8 mouse cellular contexts compared by ENCODE assay signal in the genomic region with DNA sequence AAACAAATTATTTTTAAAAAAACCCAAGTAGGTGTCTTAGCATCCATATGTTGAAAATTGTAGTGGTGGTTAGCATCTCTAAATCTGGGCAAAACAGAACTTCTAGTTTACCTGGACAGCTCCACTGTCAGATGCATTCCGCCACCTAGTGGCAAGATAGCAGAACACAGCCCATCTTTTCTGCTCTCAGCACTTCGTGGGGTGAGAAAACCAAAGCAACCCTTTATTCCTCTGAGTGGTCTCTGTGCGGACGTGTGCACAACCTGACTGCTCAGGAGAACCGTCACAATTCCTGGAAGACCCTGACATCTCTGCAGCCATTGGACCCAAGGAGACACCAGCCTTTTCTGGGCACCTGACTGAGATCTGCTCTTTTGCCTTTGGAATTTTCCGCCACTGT. TPM values are rescaled to one million over a fixed set of nuclear protein-coding genes. Genes with fewer than 3 reads are reported as not detected.
DNase-seq lines count a peak whose midpoint lies in the region; ATAC-seq and TF ChIP-seq lines count a peak whose summit lies in the region.

No protein-coding gene starts in this region.

- H3K4me2 ChIP-seq in intestine, embryonic 14.5 days (ENCODE audit: low read length) = no peak overlapping the region
- H3K4me2 ChIP-seq in intestine, embryonic 16.5 days (ENCODE audit: low read depth, low read length) = no peak overlapping the region
- no peak overlapping the region for H3K4me2 ChIP-seq in hindbrain, postnatal 0 days (ENCODE audit: low read depth, low read length)

- no peak for DNase-seq in intestine, embryonic 14.5 days (ENCODE audit: low spot score)
- DNase-seq in G1E (ENCODE audit: low spot score) = peak; percentile 10
- peak; percentile 31 for DNase-seq in cerebellum, adult 9-11 months
- peak; percentile 84 for DNase-seq in hindbrain, postnatal 0 days (ENCODE audit: low spot score)
- DNase-seq in lung, adult 2 months = no peak
- peak; percentile 83 for DNase-seq in retina, embryonic 14.5 days (ENCODE audit: low spot score)
- DNase-seq in Muller cell, postnatal 12 days (ENCODE audit: inconsistent ontology term) = no peak

- 0 out of 2 replicates have a peak, but pooled peaks cover 15% of the 10 kb centered on the region for H3K36me3 ChIP-seq in intestine, embryonic 14.5 days (ENCODE audit: control insufficient read depth, insufficient read depth, low read length)
- H3K36me3 ChIP-seq in intestine, embryonic 16.5 days (ENCODE audit: control insufficient read depth, insufficient read depth, low read length) = no peaks in the 10 kb centered on the region
- H3K36me3 ChIP-seq in G1E (replicated peaks) = no peaks in the 10 kb centered on the region
- peaks cover 18% of the 10 kb centered on the region; the same call in 1 of the 2 replicates for H3K36me3 ChIP-seq in hindbrain, postnatal 0 days (ENCODE audit: insufficient read depth, low read length)

- 25% methylated on average over 6 of the region's 6 CpGs for WGBS in intestine, embryonic 14.5 days
- WGBS in intestine, embryonic 16.5 days = 26% methylated on average over 6 of the region's 6 CpGs
- WGBS in hindbrain, postnatal 0 days = 34% methylated on average over 6 of the region's 6 CpGs
- 30% methylated on average over 6 of the region's 6 CpGs for WGBS in lung, adult 2 months

- peaks cover 2% of the 10 kb centered on the region; the same call in 1 of the 2 replicates for H3K4me1 ChIP-seq in intestine, embryonic 14.5 days (replicated peaks; ENCODE audit: control insufficient read depth, insufficient read depth, low read length)
- no peaks in the 10 kb centered on the region for H3K4me1 ChIP-seq in intestine, embryonic 16.5 days (ENCODE audit: control insufficient read depth, insufficient read depth, low read length)
- H3K4me1 ChIP-seq in G1E (ENCODE audit: insufficient read depth, low read depth, low read length) = no peaks in the 10 kb centered on the region
- no peaks in the 10 kb centered on the region for H3K4me1 ChIP-seq in hindbrain, postnatal 0 days (ENCODE audit: insufficient read depth, low read length)
- no peaks in the 10 kb centered on the region for H3K4me1 ChIP-seq in lung, adult 2 months (ENCODE audit: control insufficient read depth, insufficient read depth, low read length)

- TF ChIP-seq CTCF in G1E (IDR thresholded peaks at IDR 0.05; ENCODE audit: low read depth, low read length) = peak; percentile 47
- TF ChIP-seq CTCF in hindbrain, postnatal 0 days (IDR thresholded peaks at IDR 0.05; ENCODE audit: low read depth) = peak; percentile 88
- TF ChIP-seq CTCF in lung, adult 2 months (IDR thresholded peaks at IDR 0.05; ENCODE audit: insufficient read depth, low read length) = peak; percentile 75

- no peak for TF ChIP-seq POLR2A in lung, adult 2 months (IDR thresholded peaks at IDR 0.05; ENCODE audit: borderline replicate concordance, extremely low read depth, low read depth, low read length)

- no peak overlapping the region for H3K9ac ChIP-seq in intestine, embryonic 14.5 days (ENCODE audit: low read length)
- H3K9ac ChIP-seq in intestine, embryonic 16.5 days (ENCODE audit: low read depth, low read length) = no peak overlapping the region
- H3K9ac ChIP-seq in hindbrain, postnatal 0 days (replicated peaks; ENCODE audit: low read length) = no peak overlapping the region

- no peak overlapping the region for H3K27ac ChIP-seq in intestine, embryonic 14.5 days (ENCODE audit: low read depth)
- no peak overlapping the region for H3K27ac ChIP-seq in intestine, embryonic 16.5 days (ENCODE audit: low read length)
- H3K27ac ChIP-seq in hindbrain, postnatal 0 days = no peak overlapping the region

- no peak overlapping the region for H3K4me3 ChIP-seq in intestine, embryonic 14.5 days (ENCODE audit: low read depth, low read length)
- H3K4me3 ChIP-seq in intestine, embryonic 16.5 days (ENCODE audit: low read length) = no peak overlapping the region
- no peak overlapping the region for H3K4me3 ChIP-seq in G1E (ENCODE audit: low read depth, low read length)
- H3K4me3 ChIP-seq in hindbrain, postnatal 0 days (ENCODE audit: low read length) = no peak overlapping the region
- no peak overlapping the region for H3K4me3 ChIP-seq in lung, adult 2 months (replicated peaks; ENCODE audit: extremely low read depth, low read depth, low read length)

- ATAC-seq in intestine, embryonic 14.5 days (replicated peaks; ENCODE audit: low FRiP score, low TSS enrichment, low read depth) = peak; percentile 56; the same call in 1 of the 2 replicates
- ATAC-seq in intestine, embryonic 16.5 days = no peak
- ATAC-seq in G1E (ENCODE audit: extremely low read depth, insufficient number of reproducible peaks, low FRiP score, poor library complexity, severe bottlenecking) = 0 out of 2 replicates have a peak, but pooled peaks have one; percentile 17
- peak; percentile 63 for ATAC-seq in hindbrain, postnatal 0 days

- H3K27me3 ChIP-seq in intestine, embryonic 14.5 days (replicated peaks; ENCODE audit: control insufficient read depth, insufficient read depth, low read length) = no peaks in the 10 kb centered on the region
- no peaks in the 10 kb centered on the region for H3K27me3 ChIP-seq in intestine, embryonic 16.5 days (replicated peaks; ENCODE audit: control insufficient read depth, insufficient read depth, low read length)
- no peaks in the 10 kb centered on the region for H3K27me3 ChIP-seq in G1E (ENCODE audit: insufficient read depth, low read length)
- H3K27me3 ChIP-seq in hindbrain, postnatal 0 days (ENCODE audit: insufficient read depth, low read length) = no peaks in the 10 kb centered on the region

- H3K9me3 ChIP-seq in intestine, embryonic 14.5 days (ENCODE audit: control insufficient read depth, low read length) = no peaks in the 10 kb centered on the region
- no peaks in the 10 kb centered on the region for H3K9me3 ChIP-seq in intestine, embryonic 16.5 days (ENCODE audit: control insufficient read depth, low read length)
- peaks cover 87% of the 10 kb centered on the region for H3K9me3 ChIP-seq in G1E (replicated peaks)
- H3K9me3 ChIP-seq in hindbrain, postnatal 0 days (ENCODE audit: low read length) = no peaks in the 10 kb centered on the region

RNA-seq across cellular contexts. Expression of a gene that starts 13.4 kb away (rescaled TPM):
- polyA plus RNA-seq in intestine, embryonic 14.5 days (2014; fragmentation: Nextera tagmentation; extraction: Ambion mirVana) = 61.0 and 64.7 TPM in 2 replicates
- 21.5 and 23.7 TPM in 2 replicates for polyA plus RNA-seq in intestine, embryonic 16.5 days (2015; fragmentation: Nextera tagmentation; extraction: Ambion mirVana)
- total RNA-seq in G1E (2014; fragmentation: Nextera tagmentation) (not detected in 2 replicates), G1E (2017) (0.64 TPM in 1 of 2 replicates, not detected in the other)
- polyA plus RNA-seq in G1E (2012) = not detected in 2 replicates
- 178 and 240 TPM in 2 replicates for total RNA-seq in hindbrain, postnatal 0 days (2014; rRNA removed)
- polyA plus RNA-seq in hindbrain, postnatal 0 days (2015; fragmentation: Nextera tagmentation; extraction: Ambion mirVana) = 222 and 231 TPM in 2 replicates
- polyA plus RNA-seq in lung, adult 2 months (2012; rRNA removed) = 51.2 and 65.6 TPM in 2 replicates

Comparison
In these comparisons a context has a peak if more than half of its experiments do, and no peak if none do; other contexts are left out.
1. DNase-seq: peak in G1E (single experiment), cerebellum, adult 9-11 months (single experiment), hindbrain, postnatal 0 days (single experiment) and retina, embryonic 14.5 days (single experiment); none in intestine, embryonic 14.5 days (single experiment), lung, adult 2 months (single experiment) and Muller cell, postnatal 12 days (single experiment).
2. RNA of a gene that starts 13.4 kb away (polyA plus RNA-seq): 222 to 231 TPM in hindbrain, postnatal 0 days, 51.2 to 65.6 TPM in lung, adult 2 months, 61.0 to 64.7 TPM in intestine, embryonic 14.5 days and 21.5 to 23.7 TPM in intestine, embryonic 16.5 days; not detected in G1E; every median in the first group is over 10 times any median in the second.
3. Peak in every context shown above with its lines, with median percentiles within 50 percentile points of each other: CTCF ChIP-seq.